Mouse (Mus musculus): Measurements from ENCODE around the gene Dpp8. TPM values are rescaled to one million over a fixed set of nuclear protein-coding genes. Genes with fewer than 3 reads are reported as not detected.
"Not testable (repeated sequence)": the region's sequence is repeated elsewhere in the genome, so short reads cannot be mapped to it uniquely, and the experiment has no call there.

Dpp8 gene
- polyA plus RNA-seq, 1 experiment from 2014 or later, result 39.3 TPM

DNA sequence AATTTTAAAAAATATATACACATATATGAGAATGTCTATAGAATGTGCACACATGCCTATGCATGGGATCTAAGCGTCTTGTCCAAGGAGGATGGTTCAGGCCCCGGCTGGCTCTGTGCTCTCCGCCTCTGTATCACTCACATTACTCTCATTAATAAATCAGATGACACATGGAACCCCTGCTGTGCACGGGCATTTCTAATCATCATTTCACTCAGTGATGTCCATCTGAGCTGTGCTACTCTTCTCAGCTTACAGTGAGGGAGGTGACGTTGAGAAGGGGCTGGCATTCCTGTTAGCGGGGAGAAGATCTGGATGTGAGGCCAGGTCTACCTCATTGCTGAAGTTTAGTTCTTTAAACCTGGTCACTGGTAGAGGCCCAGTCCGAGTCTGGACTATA, 5.0 kb upstream of the Dpp8 start:
- H3K9ac ChIP-seq, result no peak overlapping the region
- ATAC-seq (ENCODE audit: low FRiP score), result no peak
- H3K4me1 ChIP-seq (replicated peaks), result peaks cover 11% of the 10 kb centered on the region
- no peaks in the 10 kb centered on the region for H3K9me3 ChIP-seq
- H3K27me3 ChIP-seq, result no peaks in the 10 kb centered on the region
- no peaks in the 10 kb centered on the region for H3K36me3 ChIP-seq
- 82% methylated on average over 7 of the region's 7 CpGs for WGBS
- no peak overlapping the region for H3K4me2 ChIP-seq
- no peak overlapping the region for H3K27ac ChIP-seq
- no peak overlapping the region for H3K4me3 ChIP-seq

DNA sequence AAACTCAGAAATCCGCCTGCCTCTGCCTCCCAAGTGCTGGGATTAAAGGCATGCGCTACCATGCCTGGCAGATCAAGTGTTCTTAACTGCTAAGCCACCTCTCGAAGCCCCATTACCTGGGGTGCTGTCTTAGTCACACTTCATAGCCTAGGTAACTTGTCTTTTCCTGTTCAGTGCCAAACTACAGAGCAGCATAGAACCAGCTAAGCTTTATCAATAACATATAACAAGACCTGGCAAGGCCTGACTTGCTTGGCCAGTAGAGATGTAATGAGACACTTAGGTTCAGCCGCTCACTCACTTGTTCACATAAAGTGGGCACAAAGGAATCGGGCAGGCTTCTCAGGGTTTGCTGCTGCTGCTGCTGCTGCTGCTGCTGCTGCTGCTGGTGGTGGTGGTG, 3.9 kb upstream of the Dpp8 start:
- no peak overlapping the region for H3K4me2 ChIP-seq
- H3K36me3 ChIP-seq, result no peaks in the 10 kb centered on the region
- WGBS, result 93% methylated on average over 5 of the region's 5 CpGs
- no peak overlapping the region for H3K4me3 ChIP-seq
- H3K9me3 ChIP-seq, result no peaks in the 10 kb centered on the region
- ATAC-seq (ENCODE audit: low FRiP score), result no peak
- H3K9ac ChIP-seq, result no peak overlapping the region
- H3K27ac ChIP-seq, result no peak overlapping the region
- H3K4me1 ChIP-seq (replicated peaks), result peaks cover 8% of the 10 kb centered on the region
- no peaks in the 10 kb centered on the region for H3K27me3 ChIP-seq

DNA sequence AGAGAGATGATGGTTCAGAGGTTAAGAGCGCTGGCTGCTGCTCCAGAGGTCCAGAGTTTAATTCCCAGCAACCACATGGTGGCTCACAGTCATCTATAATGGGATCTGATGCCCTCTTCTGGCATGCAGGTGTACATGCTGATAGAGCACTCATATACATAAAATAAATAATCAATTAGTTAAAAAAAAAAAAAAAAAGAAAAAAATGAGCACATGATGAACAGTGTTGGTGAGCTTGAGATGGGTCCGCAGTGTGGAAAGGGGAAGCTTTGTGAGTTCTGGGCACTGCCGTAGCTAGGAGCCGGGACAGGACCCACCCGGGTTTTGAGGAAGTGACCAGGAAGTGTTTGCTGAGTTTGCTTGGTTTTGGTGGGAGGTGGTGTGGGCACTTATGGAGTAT, 859 bp upstream of the Dpp8 start:
- peaks cover 14% of the 10 kb centered on the region for H3K4me1 ChIP-seq (replicated peaks)
- not testable (repeated sequence) for H3K4me2 ChIP-seq; H3K36me3 ChIP-seq; H3K27me3 ChIP-seq; ATAC-seq (ENCODE audit: low FRiP score); H3K27ac ChIP-seq; H3K9ac ChIP-seq; H3K4me3 ChIP-seq; H3K9me3 ChIP-seq
- WGBS, result 79% methylated on average over 5 of the region's 5 CpGs

DNA sequence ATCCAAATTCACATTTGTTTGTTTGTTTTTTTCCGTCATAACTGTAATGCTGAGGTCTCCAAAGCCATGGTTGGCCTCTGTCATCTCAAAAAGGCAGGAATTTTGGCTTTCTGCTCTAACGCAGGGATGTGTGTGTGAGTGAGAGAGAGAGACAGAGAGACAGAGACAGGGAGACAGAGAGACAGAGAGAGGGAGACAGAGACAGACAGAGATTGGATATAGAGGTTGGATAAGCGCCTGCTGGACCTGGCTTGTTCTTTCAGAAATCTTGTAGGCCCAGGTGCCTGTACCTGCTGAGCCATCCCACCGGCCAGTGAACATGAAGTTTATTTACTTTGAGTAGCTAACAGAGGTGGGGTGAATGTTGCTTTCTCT, 333 bp upstream of the Dpp8 start:
- H3K4me1 ChIP-seq (replicated peaks), result peaks cover 14% of the 10 kb centered on the region
- peak overlapping the region; percentile 97; the same call in 1 of the 2 replicates for H3K9ac ChIP-seq
- H3K36me3 ChIP-seq, result peaks cover 8% of the 10 kb centered on the region
- H3K4me2 ChIP-seq, result peak overlapping the region; percentile 8; the same call in 1 of the 2 replicates
- WGBS, result 33% methylated on average over 4 of the region's 4 CpGs
- ATAC-seq (ENCODE audit: low FRiP score), result no peak
- peak overlapping the region; percentile 85 for H3K4me3 ChIP-seq
- H3K27me3 ChIP-seq, result no peaks in the 10 kb centered on the region
- H3K27ac ChIP-seq, result no peak overlapping the region
- no peaks in the 10 kb centered on the region for H3K9me3 ChIP-seq

DNA sequence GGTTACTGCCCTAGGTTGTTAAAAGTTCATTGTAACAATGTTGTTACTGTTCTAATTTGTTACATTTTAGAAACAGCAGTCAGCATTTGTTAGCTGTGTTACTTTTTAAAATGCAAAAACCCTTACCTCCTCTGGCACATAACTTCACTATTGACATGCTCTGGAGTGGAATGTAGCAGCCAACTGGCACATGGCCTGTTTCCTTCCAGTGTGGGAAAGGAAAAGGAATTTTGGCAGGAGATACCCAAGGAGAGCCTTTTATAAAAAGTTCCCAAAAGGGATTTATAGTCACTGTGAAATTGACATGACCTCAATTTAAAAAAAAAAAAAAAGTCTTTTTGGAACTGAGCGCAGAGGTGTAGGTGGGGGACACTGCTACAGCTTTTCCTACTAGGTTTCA, 4.2 kb downstream of the Dpp8 start:
- H3K4me2 ChIP-seq, result no peak overlapping the region
- peaks cover 46% of the 10 kb centered on the region for H3K36me3 ChIP-seq
- H3K9ac ChIP-seq, result no peak overlapping the region
- H3K9me3 ChIP-seq, result no peaks in the 10 kb centered on the region
- H3K27ac ChIP-seq, result no peak overlapping the region
- H3K27me3 ChIP-seq, result no peaks in the 10 kb centered on the region
- peaks cover 14% of the 10 kb centered on the region for H3K4me1 ChIP-seq (replicated peaks)
- WGBS, result 87% methylated on average over 1 of the region's 1 CpGs
- no peak overlapping the region for H3K4me3 ChIP-seq
- ATAC-seq (ENCODE audit: low FRiP score), result no peak

DNA sequence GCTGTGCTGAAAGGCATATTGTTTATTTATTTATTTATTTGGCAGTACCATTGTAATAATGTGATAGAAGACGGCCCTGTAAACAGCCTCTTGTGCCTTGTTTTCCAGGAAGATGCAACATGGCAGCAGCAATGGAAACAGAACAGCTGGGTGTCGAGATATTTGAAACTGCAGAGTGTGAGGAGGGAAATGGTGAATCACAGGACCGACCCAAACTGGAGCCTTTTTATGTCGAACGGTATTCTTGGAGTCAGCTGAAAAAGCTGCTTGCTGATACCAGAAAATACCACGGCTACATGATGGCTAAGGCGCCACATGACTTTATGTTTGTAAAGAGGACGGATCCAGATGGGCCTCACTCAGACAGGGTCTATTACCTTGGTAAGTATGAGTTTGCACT, 4.6 kb downstream of the Dpp8 start:
- Histone ChIP-seq H3K4me1 (replicated peaks) (peaks cover 13% of the 10 kb centered on the region), H3K9me3 (no peaks in the 10 kb centered on the region), H3K4me3 (no peak overlapping the region), H3K9ac (no peak overlapping the region), H3K27ac (no peak overlapping the region), H3K36me3 (peaks cover 49% of the 10 kb centered on the region), H3K27me3 (no peaks in the 10 kb centered on the region), H3K4me2 (no peak overlapping the region)
- ATAC-seq (ENCODE audit: low FRiP score), result no peak
- 93% methylated on average over 8 of the region's 8 CpGs for WGBS

DNA sequence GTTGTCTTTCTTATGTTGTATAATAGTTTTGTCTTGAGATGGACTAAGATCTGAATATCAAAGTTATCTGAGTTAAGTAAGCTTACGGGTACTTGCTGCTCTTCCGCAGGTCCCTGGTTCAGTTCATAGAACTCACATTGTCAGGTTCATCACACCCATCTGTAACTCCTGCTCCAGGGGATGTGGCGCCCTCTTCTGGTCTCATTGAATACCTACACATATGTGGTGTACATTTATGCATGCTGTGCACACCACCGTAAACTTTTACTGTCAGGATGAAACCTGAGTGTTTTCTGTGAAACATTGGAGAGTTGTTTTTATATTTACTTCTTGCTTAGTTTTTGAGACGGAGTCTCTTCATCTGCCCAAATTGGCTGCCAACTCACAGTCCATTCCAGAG, 9.2 kb downstream of the Dpp8 start:
- Histone ChIP-seq H3K27ac (no peak overlapping the region), H3K4me2 (no peak overlapping the region), H3K4me3 (no peak overlapping the region), H3K36me3 (peaks cover 78% of the 10 kb centered on the region), H3K9me3 (no peaks in the 10 kb centered on the region), H3K4me1 (replicated peaks) (no peaks in the 10 kb centered on the region), H3K27me3 (no peaks in the 10 kb centered on the region), H3K9ac (no peak overlapping the region)
- no peak for ATAC-seq (ENCODE audit: low FRiP score)
- WGBS, result 100% methylated on average over 5 of the region's 5 CpGs

DNA sequence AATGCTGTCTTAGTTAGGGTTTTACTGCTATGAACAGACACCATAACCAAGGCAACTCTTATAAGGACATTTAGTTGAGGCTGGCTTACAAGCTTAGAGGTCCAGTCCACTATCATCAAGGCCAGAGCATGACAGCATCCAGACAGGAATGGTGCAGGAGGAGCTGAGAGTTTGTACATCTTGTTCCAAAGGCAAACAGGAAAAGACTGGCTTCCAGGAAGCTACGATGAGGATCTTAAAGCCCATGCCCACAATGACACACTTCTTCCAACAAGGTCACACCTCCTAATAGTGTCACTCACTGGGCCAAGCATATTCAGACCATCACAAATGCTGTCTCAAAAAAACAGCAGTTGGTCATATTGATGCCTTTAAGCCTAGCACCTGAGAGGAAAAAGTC, 14.8 kb downstream of the Dpp8 start:
- Histone ChIP-seq H3K9ac (no peak overlapping the region), H3K27me3 (no peaks in the 10 kb centered on the region), H3K36me3 (peaks cover 85% of the 10 kb centered on the region), H3K27ac (no peak overlapping the region), H3K4me1 (replicated peaks) (no peaks in the 10 kb centered on the region), H3K4me3 (no peak overlapping the region), H3K4me2 (no peak overlapping the region), H3K9me3 (no peaks in the 10 kb centered on the region)
- no peak for ATAC-seq (ENCODE audit: low FRiP score)
- 100% methylated on average over 1 of the region's 1 CpGs for WGBS

DNA sequence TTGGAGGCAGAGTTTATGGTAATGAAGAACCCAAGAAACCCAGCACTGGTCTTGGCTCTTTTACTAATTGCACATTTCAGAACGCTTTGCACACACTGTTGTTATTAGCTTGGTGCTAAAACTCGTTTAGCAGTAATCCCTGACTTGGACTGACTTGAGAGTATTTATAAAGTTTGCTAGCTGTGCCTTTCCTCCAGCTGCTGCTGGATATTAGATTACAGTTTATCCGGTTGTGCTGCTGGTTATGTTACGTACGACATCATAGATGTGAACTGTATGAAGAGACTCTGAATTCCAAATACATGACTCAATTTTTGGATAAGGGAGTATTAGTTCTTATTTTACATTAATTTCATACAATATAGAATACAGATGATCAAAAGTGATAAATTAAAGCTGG, 17.2 kb downstream of the Dpp8 start:
- Histone ChIP-seq H3K4me3 (no peak overlapping the region), H3K4me2 (no peak overlapping the region), H3K9ac (no peak overlapping the region), H3K4me1 (replicated peaks) (no peaks in the 10 kb centered on the region), H3K9me3 (no peaks in the 10 kb centered on the region), H3K27me3 (no peaks in the 10 kb centered on the region), H3K27ac (no peak overlapping the region), H3K36me3 (peaks cover 85% of the 10 kb centered on the region)
- no peak for ATAC-seq (ENCODE audit: low FRiP score)
- WGBS, result 95% methylated on average over 5 of the region's 5 CpGs

DNA sequence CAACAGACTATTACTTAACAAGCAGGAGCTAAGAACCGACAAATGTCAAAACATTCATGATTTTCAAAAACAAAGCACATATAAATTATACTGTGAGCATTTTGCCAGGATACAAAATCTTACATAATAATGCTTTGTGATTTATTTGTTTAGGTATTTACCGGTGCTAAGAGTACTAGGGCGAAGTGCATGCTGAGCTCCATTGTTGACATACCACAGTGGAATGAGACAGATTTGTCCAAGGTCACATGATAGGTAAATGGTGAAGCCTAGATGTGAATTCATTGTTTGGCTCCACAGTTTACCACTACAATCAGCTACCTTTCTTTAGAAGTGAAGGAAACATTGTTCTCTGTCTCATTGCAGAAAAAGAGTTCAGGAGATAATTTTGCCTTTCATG, 18.8 kb downstream of the Dpp8 start:
- no peaks in the 10 kb centered on the region for H3K4me1 ChIP-seq (replicated peaks)
- H3K4me3 ChIP-seq, result no peak overlapping the region
- H3K27me3 ChIP-seq, result no peaks in the 10 kb centered on the region
- peaks cover 89% of the 10 kb centered on the region for H3K36me3 ChIP-seq
- H3K4me2 ChIP-seq, result no peak overlapping the region
- 95% methylated on average over 3 of the region's 3 CpGs for WGBS
- ATAC-seq (ENCODE audit: low FRiP score), result no peak
- H3K27ac ChIP-seq, result no peak overlapping the region
- H3K9ac ChIP-seq, result no peak overlapping the region
- no peaks in the 10 kb centered on the region for H3K9me3 ChIP-seq

DNA sequence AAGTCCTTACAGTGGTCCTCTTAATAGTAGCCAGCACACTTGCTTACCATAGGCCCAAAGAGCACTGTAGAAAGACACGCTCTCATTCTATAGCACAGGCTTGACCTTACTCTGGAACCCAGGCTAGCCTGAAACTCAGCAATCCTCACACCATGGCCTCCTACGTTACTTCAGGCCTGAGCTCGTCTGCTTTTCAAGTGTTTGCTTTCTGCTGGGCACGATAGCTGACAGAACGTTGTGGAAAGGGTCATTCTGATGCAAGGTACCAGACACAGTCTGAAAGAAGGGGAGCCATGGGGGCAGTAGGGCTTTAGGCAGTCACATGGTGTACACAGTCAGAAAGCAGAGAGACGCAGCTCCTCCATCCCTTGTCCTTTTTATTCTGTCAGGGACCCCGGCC, 32.0 kb downstream of the Dpp8 start:
- Histone ChIP-seq H3K9me3 (no peaks in the 10 kb centered on the region), H3K27ac (no peak overlapping the region), H3K36me3 (peaks cover 80% of the 10 kb centered on the region), H3K9ac (no peak overlapping the region), H3K4me1 (replicated peaks) (no peaks in the 10 kb centered on the region), H3K4me2 (no peak overlapping the region), H3K27me3 (no peaks in the 10 kb centered on the region), H3K4me3 (no peak overlapping the region)
- ATAC-seq (ENCODE audit: low FRiP score), result no peak
- WGBS, result 96% methylated on average over 7 of the region's 7 CpGs

DNA sequence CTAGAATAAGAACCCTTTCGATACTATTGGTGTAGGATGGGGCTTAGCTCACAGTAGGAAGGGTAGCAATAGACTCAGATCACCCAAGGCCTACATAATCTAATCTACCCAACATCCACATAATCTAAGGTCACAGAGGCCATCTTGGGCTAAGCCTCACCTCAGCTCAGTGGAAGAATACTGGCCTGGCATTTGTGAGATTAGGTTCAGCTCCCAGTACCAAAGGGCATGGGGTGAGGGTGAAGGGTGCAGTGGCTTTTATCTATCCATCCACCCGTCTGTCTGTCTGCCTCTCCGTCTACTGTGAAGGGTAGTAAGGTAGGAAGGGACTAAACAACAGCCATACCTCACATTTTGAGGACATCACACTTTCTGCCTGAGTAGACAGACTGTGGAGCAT, 38.4 kb downstream of the Dpp8 start:
- ATAC-seq (ENCODE audit: low FRiP score), result no peak
- H3K4me1 ChIP-seq (replicated peaks), result 0 out of 2 replicates have a peak, but pooled peaks cover 2% of the 10 kb centered on the region
- 92% methylated on average over 3 of the region's 3 CpGs for WGBS
- no peak overlapping the region for H3K27ac ChIP-seq
- H3K9ac ChIP-seq, result no peak overlapping the region
- no peak overlapping the region for H3K4me3 ChIP-seq
- H3K9me3 ChIP-seq, result no peaks in the 10 kb centered on the region
- H3K4me2 ChIP-seq, result no peak overlapping the region
- H3K27me3 ChIP-seq, result no peaks in the 10 kb centered on the region
- H3K36me3 ChIP-seq, result peaks cover 85% of the 10 kb centered on the region

DNA sequence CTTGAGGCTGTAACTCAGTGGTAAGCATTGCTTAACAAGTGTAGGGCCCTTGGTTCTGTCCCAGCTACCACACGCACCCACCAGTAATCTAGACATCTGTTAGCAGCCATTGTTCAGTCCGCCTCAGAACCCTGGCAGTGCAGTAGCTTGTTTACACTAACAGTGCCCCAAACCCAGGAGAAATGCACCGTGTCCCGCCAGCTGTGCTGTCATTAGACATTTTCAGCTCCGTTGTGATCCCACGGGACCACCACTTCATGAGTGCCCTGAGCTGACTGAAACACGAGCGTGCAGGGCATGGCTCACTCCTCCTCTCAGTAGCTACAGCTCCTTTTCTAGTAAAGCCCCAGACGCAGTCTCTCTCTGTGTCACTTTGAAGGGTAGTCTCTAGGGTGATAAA, 41.3 kb downstream of the Dpp8 start:
- Histone ChIP-seq H3K9ac (no peak overlapping the region), H3K9me3 (no peaks in the 10 kb centered on the region), H3K4me3 (no peak overlapping the region), H3K4me1 (replicated peaks) (0 out of 2 replicates have a peak, but pooled peaks cover 2% of the 10 kb centered on the region), H3K27me3 (no peaks in the 10 kb centered on the region), H3K4me2 (no peak overlapping the region), H3K36me3 (peaks cover 86% of the 10 kb centered on the region), H3K27ac (peak overlapping the region; percentile 10; the same call in 1 of the 2 replicates)
- no peak for ATAC-seq (ENCODE audit: low FRiP score)
- WGBS, result 55% methylated on average over 9 of the region's 9 CpGs

DNA sequence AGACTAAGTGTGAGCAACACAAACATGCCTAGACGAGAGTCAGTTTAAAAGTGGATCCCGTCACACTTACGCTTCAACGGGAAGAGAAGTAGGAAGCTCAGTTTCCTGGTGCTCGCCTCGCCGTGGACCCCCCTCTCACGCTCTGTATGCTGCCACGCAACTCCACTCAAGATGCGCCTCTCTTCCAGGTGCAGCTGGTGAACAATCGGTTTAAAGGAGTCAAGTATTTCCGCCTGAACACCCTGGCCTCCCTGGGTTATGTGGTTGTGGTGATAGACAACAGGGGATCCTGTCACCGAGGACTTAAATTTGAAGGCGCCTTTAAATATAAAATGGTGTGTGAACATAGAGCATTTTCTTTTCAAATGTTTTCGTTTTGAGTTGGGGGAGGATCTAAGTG, 42.0 kb downstream of the Dpp8 start:
- no peak for ATAC-seq (ENCODE audit: low FRiP score)
- Histone ChIP-seq H3K4me2 (no peak overlapping the region), H3K27me3 (no peaks in the 10 kb centered on the region), H3K4me1 (replicated peaks) (0 out of 2 replicates have a peak, but pooled peaks cover 2% of the 10 kb centered on the region), H3K4me3 (no peak overlapping the region), H3K27ac (no peak overlapping the region), H3K9ac (no peak overlapping the region), H3K9me3 (no peaks in the 10 kb centered on the region), H3K36me3 (peaks cover 86% of the 10 kb centered on the region)
- 93% methylated on average over 15 of the region's 15 CpGs for WGBS

Data from hindbrain, embryonic 13.5 days (tissue).